Mouse (Mus musculus) subcutaneous adipose tissue, adult 2 months (tissue): ENCODE data around the gene Smc2. TPM values are rescaled to one million over a fixed set of nuclear protein-coding genes. Genes with fewer than 3 reads are reported as not detected.

ENCODE experiments used
- polyA plus RNA-seq: library from polyadenylated mRNA; depleted of rRNA; stranded (reverse); fragments of >200 nt; gene quantifications from 2 replicates; pipeline ENCODE4 v1.2.3, GENCODE M21; 2012; ENCODE audit warnings: low replicate concordance; rRNA removed

Gene Smc2
- polyA plus RNA-seq, result 0.93 and 5.2 TPM in 2 replicates

GRCm38 (mm10) chr4:52438886-52439664 is at the start of gene Smc2:
Gene Smc2, plus strand, starts transcription at chr4:52439243.

GRCm38 (mm10) chr4:52497144-52497543 is 58.1 kb downstream of the Smc2 start, which contains the start of gene Vma21-ps:
Gene Vma21-ps, minus strand, starts transcription at chr4:52497244.

Other genes with a start within 250 kb of the Smc2 start
- gene Vma21-ps, start 58.0 kb downstream of the Smc2 start, polyA plus RNA-seq, result 1.1 and 2.7 TPM in 2 replicates
- not detected in 2 replicates for gene Toporsl, start 157.0 kb downstream of the Smc2 start, polyA plus RNA-seq